Mouse (Mus musculus): Measurements from ENCODE around the gene Slc18b1.

The Slc18b1 gene

DNA sequence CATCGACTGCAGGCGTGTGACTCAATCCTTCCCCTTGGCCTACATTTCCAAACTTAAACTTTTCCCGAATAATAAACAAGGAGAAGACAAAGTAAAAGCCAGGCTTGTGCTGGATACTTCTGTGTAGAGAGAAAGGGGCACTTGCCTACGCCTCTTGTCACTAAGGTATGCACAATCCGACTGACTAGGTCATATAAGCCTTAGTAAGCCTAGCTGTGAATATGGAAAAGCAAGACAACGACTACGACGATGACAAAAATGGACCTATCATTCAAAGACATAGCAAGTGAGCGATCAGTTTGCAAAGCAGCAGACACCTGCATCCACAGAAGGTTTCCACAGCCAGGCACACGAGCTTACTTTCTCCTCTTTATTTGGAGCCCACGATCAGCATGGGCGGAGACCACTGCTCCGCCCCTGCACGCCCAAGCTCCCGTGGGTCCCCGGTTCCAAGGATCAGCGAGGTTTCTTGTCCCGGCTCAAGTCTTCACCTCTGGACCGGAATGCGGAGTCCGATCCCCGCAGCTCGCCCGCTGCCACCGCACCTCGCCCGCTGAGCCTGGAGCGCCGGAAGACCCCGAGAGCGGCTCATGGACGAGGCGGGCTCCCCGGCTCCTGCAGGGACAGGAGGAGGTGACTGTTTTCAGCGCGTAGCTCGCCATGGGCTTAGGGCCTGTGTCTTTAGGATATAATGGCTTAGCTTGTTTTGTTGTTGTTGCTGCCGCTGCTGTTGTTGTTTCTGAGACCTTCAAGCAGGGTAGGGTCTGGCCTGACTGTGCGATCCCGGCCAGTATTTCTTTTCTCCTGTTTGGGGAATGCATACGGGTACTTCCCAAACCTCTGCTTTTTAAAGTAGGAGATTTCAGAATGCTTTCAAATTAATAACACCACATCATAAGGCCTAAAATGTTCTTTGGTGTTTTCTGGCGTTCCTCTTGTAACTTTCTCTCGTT, at the start of gene Slc18b1:
Gene Slc18b1 (plus strand): TSS at position 436 of the 953 bp plus-strand sequence.
- in situ Hi-C loops (cut with MboI, MseI), result loop anchor here (25.0 kb wide), 1 partner anchor 1085 kb away; no protein-coding TSS in a partner anchor

DNA sequence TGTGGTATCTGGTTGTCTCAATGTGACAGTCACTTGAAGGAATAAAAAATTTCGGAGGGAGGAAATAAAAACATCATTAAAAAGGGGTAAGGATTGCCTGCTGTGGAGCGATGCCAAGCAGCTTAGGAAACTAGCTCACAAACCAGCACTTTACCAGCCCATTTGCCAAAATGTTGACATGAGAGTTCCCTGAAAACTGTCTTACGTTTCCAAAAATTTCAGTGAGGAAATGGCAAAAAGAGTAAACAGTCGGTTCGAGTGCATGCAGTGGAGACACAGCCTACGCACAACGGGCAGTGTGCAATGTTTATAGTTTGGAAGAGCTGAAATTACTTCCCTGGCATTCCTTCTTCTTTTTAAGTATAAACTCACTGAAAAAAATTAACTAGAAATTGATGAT, 42.6 kb upstream of the Slc18b1 start:
- in situ Hi-C loops (cut with MboI, MseI), result no loop called here

DNA sequence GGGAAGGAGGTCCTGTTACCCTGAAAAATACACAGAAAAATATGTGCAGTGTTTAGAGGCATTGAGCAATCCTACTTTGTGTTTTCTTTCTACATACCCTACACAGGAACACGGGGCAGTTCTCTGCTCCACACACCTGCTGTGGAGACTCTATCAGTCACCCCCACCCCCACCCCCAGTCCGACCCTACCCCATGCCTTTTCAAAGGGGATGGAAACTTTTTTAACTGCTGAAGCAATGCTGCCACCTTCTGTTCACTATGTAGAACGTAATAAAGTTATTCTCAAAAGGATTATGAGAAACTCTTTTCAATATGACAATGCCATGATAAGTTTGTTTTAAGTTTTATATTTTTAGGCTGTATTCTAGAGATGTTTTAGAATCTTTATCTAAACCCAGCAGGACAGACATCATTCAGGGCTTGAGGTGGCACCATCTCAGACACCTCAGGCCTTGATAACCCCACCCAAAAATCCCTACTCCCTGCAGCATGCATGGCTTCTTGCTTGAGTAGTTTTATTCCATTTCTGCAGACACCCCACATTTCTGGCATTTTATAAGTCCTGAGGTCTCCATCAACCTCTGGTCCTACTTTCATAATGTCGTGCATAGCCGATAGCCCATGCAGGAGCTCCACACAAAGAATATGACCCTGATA, 19.4 kb upstream of the Slc18b1 start:
- in situ Hi-C loops (cut with MboI, MseI), result loop anchor here (25.0 kb wide), 1 partner anchor 1065 kb away; no protein-coding TSS in a partner anchor

DNA sequence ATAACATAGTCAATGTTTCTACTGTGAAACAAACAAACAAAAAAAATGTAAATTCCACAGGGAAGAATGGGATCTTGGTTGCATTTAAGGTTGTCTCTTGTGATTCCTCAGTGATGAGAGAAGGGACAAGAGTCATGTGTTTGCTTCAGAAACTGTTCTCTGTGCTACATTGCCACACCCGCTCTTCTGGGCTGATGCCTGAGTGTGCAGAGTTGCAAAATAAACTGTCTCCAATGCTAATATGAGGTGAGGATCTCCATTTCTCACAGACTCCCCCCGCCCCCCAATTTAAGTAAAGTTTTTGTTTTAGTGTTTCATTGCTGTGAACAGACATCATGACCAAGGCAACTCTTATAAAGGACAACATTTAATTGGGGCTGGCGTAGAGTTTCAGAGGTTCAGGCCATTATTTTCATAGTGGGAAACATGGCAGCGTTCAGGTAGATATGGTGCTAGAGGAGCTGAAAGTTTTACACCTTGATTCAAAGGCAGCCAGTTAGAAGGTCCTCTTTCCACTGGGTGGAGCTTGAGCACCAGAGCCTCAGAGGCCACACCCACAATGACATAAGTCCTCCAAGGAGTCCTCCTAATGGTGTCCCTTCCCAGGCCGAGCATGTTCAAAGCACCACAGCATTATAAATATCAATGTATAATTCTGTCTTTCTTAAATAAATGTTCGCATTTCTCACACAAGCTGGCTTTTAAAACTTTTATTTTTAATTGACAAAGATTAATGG, 16.1 kb upstream of the Slc18b1 start:
- in situ Hi-C loops (cut with MboI, MseI), result loop anchor here (25.0 kb wide), 1 partner anchor 1068 kb away; no protein-coding TSS in a partner anchor

DNA sequence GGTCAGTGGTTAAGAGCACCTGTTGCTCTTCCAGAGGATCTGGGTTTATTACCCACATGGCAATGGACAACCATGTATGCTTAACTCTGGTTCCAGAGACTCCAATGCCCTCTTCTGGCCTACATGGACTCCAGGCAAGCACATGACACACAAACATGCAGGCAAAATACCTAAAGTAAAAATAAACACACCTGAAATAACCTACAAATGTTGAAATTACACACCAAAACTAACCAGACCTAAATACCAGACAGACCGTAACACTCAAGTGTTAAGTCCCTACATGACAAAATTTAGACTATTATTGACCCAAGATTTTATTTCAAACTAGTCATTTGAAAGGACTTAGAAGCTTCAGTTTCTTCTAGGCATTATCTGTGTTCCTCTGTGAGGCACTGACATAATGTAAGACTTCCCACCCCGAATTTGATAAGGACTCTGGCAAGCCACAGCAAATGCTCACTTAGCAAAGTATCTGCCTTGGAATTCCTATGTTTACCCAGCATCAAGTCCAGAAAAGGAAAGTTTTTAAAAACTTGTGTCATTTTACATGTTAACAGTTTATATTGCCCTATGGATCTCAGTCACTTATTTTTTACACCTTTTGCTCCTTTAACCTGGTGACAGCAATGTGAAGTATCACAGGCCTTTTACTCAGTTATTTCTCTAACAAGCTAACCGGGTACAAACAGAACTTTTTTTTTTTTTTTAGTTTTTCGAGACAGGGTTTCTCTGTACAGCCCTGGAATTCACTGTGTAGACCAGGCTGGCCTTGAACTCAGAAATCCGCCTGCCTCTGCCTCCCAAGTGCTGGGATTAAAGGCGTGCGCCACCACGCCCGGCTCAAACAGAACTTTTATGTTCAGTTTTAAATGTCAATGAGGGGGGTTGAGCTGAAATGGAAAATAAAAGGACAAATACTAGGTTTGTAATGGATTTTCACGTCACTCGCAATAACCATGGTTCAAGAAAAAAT, 14.7 kb upstream of the Slc18b1 start:
- in situ Hi-C loops (cut with MboI, MseI), result loop anchor here (25.0 kb wide), 1 partner anchor 1070 kb away; no protein-coding TSS in a partner anchor

DNA sequence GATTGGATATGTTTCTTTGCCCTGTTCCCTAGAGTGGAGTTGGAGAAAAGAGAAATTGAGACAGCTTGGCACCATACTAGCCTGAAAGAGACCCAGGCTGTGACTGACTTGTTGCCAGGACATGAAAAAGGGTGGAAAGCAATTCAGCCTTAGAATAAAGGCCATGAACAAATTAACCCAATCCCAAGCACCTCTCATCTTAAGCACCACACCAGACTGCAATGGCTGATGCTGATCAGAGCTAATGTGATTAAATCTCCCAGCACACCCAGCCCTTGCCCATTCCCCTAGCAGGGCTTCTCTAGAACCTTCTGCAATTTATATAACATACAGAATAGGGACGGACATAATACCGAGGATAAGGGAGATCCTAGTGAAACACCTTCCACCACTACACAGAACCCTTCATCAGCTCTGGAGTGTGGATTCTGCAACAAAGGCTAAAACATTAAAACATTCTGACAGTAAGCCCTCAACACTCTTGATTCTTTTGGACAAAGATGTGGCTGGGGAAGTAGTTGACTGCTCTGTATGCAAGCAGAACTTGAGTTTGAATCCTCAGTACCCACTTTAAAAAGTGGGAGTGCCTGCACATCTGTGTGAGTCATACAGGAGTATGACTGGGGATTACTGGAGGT, 13.8 kb upstream of the Slc18b1 start:
- in situ Hi-C loops (cut with MboI, MseI), result loop anchor here (25.0 kb wide), 1 partner anchor 1071 kb away; no protein-coding TSS in a partner anchor

DNA sequence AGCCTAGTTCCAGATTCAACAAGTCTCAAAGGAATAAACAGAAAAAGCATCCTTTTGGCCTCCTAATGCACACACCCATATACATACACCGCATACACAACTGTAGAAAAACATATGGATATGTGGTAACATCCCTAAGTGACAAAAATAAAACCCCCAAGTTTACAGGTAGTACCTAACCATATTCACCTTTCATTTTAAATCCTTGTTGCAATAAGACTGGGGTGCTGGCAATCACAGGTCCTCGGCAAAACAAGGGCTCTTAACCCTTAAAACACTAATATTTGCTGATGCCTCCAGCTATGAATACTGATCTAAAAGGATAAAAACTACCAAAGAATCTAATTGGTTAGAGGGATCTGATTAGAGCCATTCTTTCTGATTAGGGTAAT, 13.3 kb upstream of the Slc18b1 start:
- in situ Hi-C loops (cut with MboI, MseI), result loop anchor here (25.0 kb wide), 1 partner anchor 1071 kb away; no protein-coding TSS in a partner anchor

DNA sequence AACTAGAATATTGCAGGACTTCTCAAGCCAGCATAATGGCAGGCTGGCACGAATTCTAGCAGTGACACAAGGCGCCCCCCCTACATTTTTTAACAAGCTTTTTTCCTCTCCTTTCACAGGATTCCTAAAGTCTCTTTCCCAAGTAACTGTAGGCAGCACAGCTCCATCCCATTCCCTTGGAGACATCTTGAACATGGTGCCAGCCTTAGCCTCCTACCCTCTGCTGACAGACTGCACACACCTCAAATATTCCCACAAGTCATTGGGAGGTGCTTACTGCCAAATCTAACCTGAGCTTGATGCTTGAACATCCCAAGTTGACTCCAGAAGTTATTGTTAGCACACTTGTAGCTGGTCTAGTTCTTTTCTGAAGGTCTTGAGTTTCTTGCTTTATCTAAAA, 12.7 kb upstream of the Slc18b1 start:
- in situ Hi-C loops (cut with MboI, MseI), result loop anchor here (25.0 kb wide), 1 partner anchor 1072 kb away; no protein-coding TSS in a partner anchor

DNA sequence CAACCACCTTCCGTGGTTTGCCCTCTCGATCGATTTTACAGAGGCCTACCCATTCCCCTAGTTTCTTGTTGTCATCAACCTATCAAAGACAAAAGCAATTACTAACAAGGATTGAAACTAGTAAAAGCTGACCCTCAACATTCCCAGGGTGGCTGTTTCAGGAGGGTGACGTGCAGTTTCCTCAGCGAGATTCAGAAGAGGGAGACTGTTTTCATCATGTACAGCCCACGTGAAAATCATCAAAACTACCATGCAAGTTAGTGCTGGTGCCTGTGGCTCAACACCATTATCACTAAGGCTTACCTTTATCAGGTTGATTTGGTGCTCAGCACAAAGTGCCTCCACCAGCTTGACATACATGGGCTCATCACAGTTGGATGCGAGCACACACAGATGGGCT, 11.2 kb upstream of the Slc18b1 start:
- in situ Hi-C loops (cut with MboI, MseI), result loop anchor here (25.0 kb wide), 1 partner anchor 1073 kb away; no protein-coding TSS in a partner anchor

DNA sequence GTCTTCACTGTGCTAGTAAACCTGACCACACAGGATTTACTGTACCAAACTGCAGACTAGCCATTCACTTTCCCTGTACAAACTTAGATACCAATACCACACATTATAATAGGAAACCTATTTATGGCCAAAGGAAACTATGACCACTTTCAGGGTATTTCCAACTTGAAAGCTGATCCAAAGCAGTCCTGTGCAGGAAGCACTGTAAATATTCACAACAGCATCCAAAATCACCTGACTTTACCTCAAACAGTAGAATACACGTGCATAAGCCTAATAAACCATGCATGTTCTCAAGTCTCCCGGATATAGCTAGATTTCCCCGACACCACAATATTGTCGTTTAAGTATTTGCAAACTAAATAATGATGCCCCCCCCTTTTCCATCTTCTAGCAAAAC, 10.7 kb upstream of the Slc18b1 start:
- in situ Hi-C loops (cut with MboI, MseI), result loop anchor here (25.0 kb wide), 1 partner anchor 1074 kb away; no protein-coding TSS in a partner anchor

DNA sequence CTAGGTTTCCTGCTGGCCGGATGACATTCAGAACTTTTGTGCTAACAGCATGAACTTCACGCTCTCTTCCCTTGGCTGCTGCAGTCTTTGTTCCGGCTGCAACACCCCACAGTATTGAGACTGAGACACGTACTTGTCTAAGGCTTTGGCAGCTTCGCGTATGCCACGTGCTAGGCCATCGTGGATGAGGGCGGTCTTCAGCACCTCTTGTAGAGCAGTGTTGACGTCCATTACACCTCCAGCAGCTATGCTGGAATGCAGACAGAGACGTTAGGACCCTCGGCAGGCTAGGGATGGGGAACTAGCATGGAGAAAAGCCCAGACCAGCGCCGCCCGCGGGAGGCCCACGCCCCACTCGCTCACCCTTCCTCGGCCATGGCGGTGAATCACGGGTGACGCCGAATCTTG, 10.2 kb upstream of the Slc18b1 start:
- in situ Hi-C loops (cut with MboI, MseI), result loop anchor here (25.0 kb wide), 1 partner anchor 1074 kb away; no protein-coding TSS in a partner anchor

DNA sequence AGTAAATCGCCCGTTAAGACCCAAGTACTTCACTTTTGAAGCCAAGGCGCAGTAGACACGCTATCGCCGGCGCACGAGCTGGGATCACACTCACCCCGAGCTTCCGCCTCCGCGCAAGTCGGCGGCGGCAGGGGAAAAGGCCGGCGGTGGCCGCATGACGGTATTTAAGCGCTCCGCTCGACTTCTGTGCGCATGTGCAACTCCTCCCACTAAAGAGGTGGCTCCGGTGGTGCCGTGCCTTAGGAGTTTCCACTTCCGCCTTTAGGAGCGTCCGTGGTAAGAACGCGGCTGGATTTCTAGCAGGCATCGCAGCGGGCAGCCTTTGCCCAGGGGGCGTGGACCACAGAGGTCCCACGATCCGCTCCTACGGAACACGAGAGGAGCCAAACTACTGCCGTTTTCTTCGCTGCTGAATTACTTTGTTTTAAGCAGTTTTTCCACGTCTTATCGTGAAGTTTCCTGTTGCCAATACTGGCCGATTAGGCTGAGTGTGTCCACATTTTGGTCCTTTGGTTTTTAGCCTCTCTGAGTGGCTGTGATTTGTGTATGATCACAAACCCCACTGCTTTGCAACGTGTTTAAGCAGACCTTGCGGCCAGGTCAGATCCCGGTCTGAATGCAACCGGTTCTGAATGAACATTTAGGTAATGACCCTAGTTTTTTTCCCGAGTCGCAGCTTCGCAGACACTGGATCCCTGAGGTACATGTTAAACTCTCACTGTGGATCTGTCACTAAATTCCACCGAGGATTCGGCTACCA, 9.5 kb upstream of the Slc18b1 start, which contains the start of gene Rps12:
Gene Rps12 (minus strand): TSS at position 214 of the 760 bp plus-strand sequence.
- in situ Hi-C loops (cut with MboI, MseI), result loop anchor here (25.0 kb wide), 1 partner anchor 1075 kb away; no protein-coding TSS in a partner anchor

DNA sequence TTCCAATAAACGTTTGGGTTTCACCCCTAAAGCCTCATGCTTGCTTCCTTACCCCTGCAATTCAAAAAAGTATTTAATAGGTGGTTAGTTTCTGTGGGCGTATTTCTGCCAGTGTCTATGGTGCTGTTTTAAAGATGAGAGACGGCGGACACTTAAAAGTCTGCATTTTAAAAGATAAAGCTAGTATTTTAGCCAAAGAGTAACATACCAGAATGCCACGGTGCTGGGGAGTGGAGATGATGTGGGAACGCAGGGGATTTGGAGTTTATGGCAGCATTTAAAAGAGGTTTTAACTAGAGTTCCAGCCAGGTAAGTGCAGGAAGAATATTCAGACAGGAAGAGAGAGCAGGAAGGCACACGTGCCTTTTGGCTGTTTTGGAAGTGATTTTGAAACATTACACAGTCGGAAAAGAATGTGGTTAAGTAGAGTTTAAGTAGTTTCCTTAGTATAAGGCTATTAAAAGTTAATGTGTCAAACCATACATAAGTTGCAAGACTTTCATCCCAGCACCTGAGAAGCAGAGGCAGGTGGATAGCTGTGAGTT, 8.7 kb upstream of the Slc18b1 start:
- in situ Hi-C loops (cut with MboI, MseI), result loop anchor here (25.0 kb wide), 1 partner anchor 1076 kb away; no protein-coding TSS in a partner anchor

DNA sequence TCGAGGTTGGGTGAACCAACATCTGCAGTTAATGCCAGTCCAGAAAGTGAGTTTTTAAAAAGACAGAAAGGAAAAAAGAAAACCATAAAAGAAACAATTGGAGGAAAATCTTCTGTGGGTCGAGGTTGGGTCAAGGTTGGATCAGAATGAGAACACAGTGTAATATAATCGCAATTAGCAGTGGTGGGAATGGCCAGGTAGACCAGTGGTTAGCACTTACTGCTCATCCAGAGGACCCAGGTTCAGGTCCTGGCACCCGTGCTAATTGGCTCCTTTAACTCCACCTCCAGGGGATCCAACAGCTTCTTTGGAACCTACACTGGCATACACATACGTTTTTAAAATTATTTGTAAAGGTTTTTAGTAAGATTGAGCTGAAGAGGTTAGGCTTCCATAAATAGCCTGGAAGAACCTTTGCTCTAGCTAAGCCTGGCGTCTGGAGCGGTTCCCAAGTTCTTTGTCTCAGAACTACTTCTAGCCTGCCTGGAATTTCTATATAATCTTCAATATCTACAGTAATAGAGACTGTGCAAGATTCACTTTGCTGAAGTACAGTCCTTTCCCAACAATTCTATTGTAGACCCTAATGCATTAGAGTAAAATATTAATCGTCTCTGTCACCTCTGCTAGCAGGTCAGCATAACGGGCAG, 790 bp upstream of the Slc18b1 start:
- in situ Hi-C loops (cut with MboI, MseI), result loop anchor here (25.0 kb wide), 1 partner anchor 1084 kb away; no protein-coding TSS in a partner anchor

DNA sequence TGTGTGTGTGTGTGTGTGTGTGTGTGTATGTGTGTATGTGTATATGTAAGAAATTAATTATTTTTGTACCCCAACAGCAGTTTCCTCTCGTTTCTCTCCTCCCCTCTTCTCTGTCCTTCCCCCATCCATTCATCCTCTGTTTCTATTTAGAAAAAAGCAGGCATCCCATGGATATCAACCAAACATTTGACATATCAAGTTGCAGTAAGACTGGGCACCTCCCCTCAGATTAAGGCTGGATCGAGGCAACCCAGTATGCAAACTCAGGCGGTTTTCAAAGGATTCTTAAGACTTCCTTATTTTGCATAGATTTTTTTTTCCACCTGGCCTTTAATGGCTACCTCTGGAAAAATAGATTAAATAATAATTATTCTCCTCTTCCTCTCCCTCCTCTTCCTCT, 820 bp downstream of the Slc18b1 start:
- in situ Hi-C loops (cut with MboI, MseI), result loop anchor here (25.0 kb wide), 1 partner anchor 1085 kb away; no protein-coding TSS in a partner anchor

DNA sequence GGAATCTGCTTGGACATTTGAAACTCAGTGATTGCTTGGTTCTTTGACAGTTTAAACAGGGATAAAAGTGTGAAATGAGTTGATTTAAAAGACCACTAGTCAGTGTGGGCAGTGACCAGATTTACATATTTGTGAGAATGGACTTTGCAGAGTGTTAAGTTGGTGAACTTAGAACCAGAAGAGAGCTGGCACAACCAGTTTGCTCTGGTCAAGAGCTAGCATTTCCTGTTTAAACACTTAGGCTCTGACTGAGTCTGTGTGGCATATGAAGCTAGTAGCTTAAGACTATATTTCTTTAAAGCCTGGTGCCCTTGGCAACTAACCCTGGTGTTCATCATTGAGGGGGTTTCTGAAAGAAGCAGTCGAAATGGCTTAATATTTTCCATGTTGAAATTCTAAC, 1.4 kb downstream of the Slc18b1 start:
- in situ Hi-C loops (cut with MboI, MseI), result loop anchor here (25.0 kb wide), 1 partner anchor 1086 kb away; no protein-coding TSS in a partner anchor

DNA sequence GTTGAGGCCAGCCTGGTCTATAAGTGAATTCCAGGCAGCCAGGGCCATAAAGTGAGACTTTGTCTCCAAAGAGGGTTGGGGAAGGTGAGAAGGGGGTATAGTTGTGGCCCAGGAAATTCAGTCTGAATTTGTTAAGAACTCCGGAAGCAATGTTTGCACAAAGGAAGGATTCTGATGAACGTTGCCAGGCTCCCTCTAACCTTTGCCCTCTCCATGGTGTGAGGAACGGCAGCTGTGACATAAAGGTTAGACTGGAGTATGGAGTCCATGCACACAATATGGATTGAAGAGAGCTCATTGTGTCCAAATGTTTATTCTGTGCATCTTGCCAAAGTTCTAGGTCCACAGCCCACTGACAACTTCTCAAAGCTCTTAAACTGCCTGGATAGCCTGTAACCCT, 3.1 kb downstream of the Slc18b1 start:
- in situ Hi-C loops (cut with MboI, MseI), result loop anchor here (25.0 kb wide), 2 partner anchors 287 to 1088 kb away; partner anchors contain the start of genes Taar8a and Taar8b

Data from T-helper 1 cell (primary cell).